In genomic region chr1:153085198-153085597, GRCm38 (mm10) we compare ENCODE assay signal across 16 mouse cellular contexts.
DNase-seq lines count a peak whose midpoint lies in the region; ATAC-seq lines count a peak whose summit lies in the region.
"Had no signal": no experiment of that assay in that cellular context is flagged by ENCODE, and none has a peak within 500 bp of the region (broad histone marks: within the 10 kb centered on the region; RNA-seq: fewer than 3 reads in every experiment).

No protein-coding gene starts in this region.

- peak; percentile 89 for ATAC-seq in megakaryocyte progenitor cell, adult 5-6 weeks (replicated peaks; ENCODE audit: poor library complexity)
- ATAC-seq: forebrain, embryonic 13.5 days had no signal

- DNase-seq in thymus, postnatal 25 days, result peak; percentile 8
- DNase-seq in thymus, postnatal 36 days, result no peak
- peak; percentile 76 for DNase-seq in T-cell, adult 2 months (ENCODE audit: low spot score)
- DNase-seq in spleen, postnatal 10 days (ENCODE audit: low spot score in 2 of 2), result no peak
- no peak for DNase-seq in kidney, postnatal 25 days
- no peak for DNase-seq in layer of hippocampus, postnatal 25 days (ENCODE audit: extremely low spot score in 1 of 2, low spot score in 1 of 2)
- DNase-seq: adrenal gland, adult 8-10 months; cerebellum, adult 18-20 months; kidney, adult 2 months; kidney, postnatal 36 days; layer of hippocampus, postnatal 36 days; lung, postnatal 4 days; right cerebral cortex, adult 18-20 months; thymus, postnatal 4 days had no signal

Comparison
In these comparisons a context has a peak if more than half of its experiments do, and no peak if none do; other contexts are left out.
1. DNase-seq: peak in thymus, postnatal 25 days (single experiment) and T-cell, adult 2 months (single experiment); none in thymus, postnatal 36 days (0 of 2), spleen, postnatal 10 days (0 of 2), kidney, postnatal 25 days (0 of 2) and layer of hippocampus, postnatal 25 days (0 of 2).